Mouse (Mus musculus): ENCODE data around the gene Gm6169. TPM values are rescaled to one million over a fixed set of nuclear protein-coding genes. Genes with fewer than 3 reads are reported as not detected.

Gene Gm6169
- polyA plus RNA-seq, 2 experiments, result 0.33 to 0.81 TPM

DNA sequence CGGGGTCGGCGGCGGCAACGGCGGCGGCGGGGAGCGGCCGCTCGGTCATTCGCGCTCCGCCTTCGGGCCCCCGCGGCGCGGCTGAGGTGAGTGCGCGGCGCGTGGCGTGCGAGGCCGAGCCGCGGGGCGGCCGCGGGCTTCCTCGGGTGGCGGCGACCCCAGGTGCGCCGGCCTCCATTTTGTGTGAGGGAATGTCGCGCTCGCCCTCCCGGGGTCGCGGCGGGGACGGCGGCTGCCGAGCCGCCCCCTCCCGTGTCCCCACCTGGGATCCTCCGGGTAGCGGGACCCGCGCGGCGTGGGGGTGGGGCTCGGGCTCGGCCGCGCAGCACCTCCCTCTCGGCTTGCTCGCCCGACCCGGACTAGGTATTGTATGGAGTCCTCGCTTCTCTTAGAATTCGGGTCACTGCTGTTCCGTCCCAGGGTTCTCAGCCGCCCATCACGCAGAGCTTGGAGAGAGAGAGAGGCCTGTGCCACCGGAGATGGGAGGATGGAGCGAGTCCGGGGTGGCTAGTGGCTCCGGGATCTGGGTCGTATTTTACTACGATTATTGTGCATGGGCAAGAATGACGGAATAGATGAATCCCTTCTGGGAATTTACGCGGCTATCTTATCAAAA lies 27.3 kb downstream of the Gm6169 start:
- Histone ChIP-seq H3K4me2 (ENCODE audit: low read depth) (peak overlapping the region; percentile 94), H3K4me1 (replicated peaks; ENCODE audit: control insufficient read depth in 2 of 2, insufficient read depth in 2 of 2, low read length in 1 of 2) (peaks cover 12 to 21% of the 10 kb centered on the region in 2 experiments), H3K27ac (no peak overlapping the region), H3K9ac (replicated peaks) (peak overlapping the region; percentile 67), H3K27me3 (ENCODE audit: control insufficient read depth, insufficient read depth, low read length) (peaks cover 6% of the 10 kb centered on the region), H3K9me3 (ENCODE audit: control insufficient read depth, low read length) (no peaks in the 10 kb centered on the region), H3K4me3 (ENCODE audit: insufficient read depth in 1 of 2, low read depth in 2 of 2, low read length in 2 of 2) (peak overlapping the region; percentile 80), H3K36me3 (replicated peaks; ENCODE audit: control insufficient read depth, insufficient read depth, low read depth) (no peaks in the 10 kb centered on the region)
- ATAC-seq (ENCODE audit: insufficient read depth) (peak; percentile 53), DNase-seq (ENCODE audit: low read depth in 3 of 3, low spot score in 3 of 3) (no peak)
- WGBS (ENCODE audit: insufficient replicate concordance), result under 1% methylated on average over 61 of the region's 76 CpGs
- TF ChIP-seq EP300 (IDR thresholded peaks at IDR 0.05; ENCODE audit: low read depth) (no peak), CTCF (IDR thresholded peaks at IDR 0.05; ENCODE audit: low read depth) (no peak)

DNA sequence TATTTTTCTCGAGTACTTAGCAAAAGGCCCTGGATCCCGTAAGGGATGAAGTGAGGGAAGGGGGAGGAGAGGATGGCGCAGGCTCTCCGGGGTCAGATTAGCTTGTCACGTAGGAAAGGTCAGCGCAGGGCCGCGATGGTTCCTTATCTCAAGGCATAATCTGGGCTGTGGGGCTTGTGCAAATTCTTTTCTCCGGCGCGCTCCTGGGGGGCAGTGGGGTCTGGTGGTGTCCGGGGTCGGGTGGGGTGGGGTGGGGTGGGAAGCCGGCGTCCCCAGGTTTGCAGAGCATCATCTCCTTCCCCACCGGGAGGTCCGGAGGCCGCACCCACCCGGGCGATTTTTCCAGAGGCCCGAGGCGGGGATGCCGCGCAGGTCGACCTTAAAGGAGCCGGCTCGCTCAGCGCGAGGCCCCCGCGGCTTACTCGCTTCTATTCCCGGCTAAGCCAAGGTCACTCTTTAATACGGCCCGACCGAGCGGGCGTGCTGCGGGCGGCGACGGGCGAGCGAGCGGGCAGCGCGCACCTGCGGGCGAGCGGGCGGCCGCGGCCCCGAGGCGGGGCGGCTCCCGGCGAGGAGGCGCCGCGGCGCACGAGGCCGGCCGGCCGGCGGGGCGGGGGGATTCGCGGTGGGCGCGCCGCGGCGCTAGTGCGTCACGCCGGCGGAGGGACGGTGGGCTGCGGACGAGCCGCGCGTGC lies 28.0 kb downstream of the Gm6169 start:
- Histone ChIP-seq H3K27me3 (ENCODE audit: control insufficient read depth, insufficient read depth, low read length) (peaks cover 6% of the 10 kb centered on the region), H3K36me3 (replicated peaks; ENCODE audit: control insufficient read depth, insufficient read depth, low read depth) (no peaks in the 10 kb centered on the region), H3K4me3 (ENCODE audit: insufficient read depth in 1 of 2, low read depth in 2 of 2, low read length in 2 of 2) (peak overlapping the region; percentile 80), H3K4me2 (ENCODE audit: low read depth) (peak overlapping the region; percentile 94), H3K9me3 (ENCODE audit: control insufficient read depth, low read length) (no peaks in the 10 kb centered on the region), H3K27ac (no peak overlapping the region), H3K4me1 (replicated peaks; ENCODE audit: control insufficient read depth in 2 of 2, insufficient read depth in 2 of 2, low read length in 1 of 2) (peaks cover 17 to 26% of the 10 kb centered on the region in 2 experiments), H3K9ac (replicated peaks) (peak overlapping the region; percentile 67)
- ATAC-seq (ENCODE audit: insufficient read depth) (peak; percentile 45; the same call in 1 of the 2 replicates), DNase-seq (ENCODE audit: low read depth in 3 of 3, low spot score in 3 of 3) (no peak)
- TF ChIP-seq EP300 (IDR thresholded peaks at IDR 0.05; ENCODE audit: low read depth) (no peak), CTCF (IDR thresholded peaks at IDR 0.05; ENCODE audit: low read depth) (no peak)
- under 1% methylated on average over 67 of the region's 85 CpGs for WGBS (ENCODE audit: insufficient replicate concordance)

- DNase-seq (ENCODE audit: low read depth in 3 of 3, low spot score in 3 of 3) (no peak), ATAC-seq (ENCODE audit: insufficient read depth) (no peak)
- WGBS (ENCODE audit: insufficient replicate concordance), result 66% methylated on average over 8 of the region's 8 CpGs
- no peaks in the 10 kb centered on the region for H3K36me3 ChIP-seq (replicated peaks; ENCODE audit: control insufficient read depth, insufficient read depth, low read depth)
- TF ChIP-seq CTCF (IDR thresholded peaks at IDR 0.05; ENCODE audit: low read depth), result no peak
- TF ChIP-seq EP300 (IDR thresholded peaks at IDR 0.05; ENCODE audit: low read depth), result no peak
- peak overlapping the region; percentile 90 for H3K27ac ChIP-seq
- H3K27me3 ChIP-seq (ENCODE audit: control insufficient read depth, insufficient read depth, low read length), result peaks cover 5% of the 10 kb centered on the region
- peaks cover 40 to 48% of the 10 kb centered on the region in 2 experiments for H3K4me1 ChIP-seq (replicated peaks; ENCODE audit: control insufficient read depth in 2 of 2, insufficient read depth in 2 of 2, low read length in 1 of 2)
- H3K4me3 ChIP-seq (ENCODE audit: insufficient read depth in 1 of 2, low read depth in 2 of 2, low read length in 2 of 2), result peak overlapping the region; percentile 8 to 57; a peak in 3 of 4 replicates
- peak overlapping the region; percentile 77 for H3K4me2 ChIP-seq (ENCODE audit: low read depth)
- H3K9me3 ChIP-seq (ENCODE audit: control insufficient read depth, low read length), result no peaks in the 10 kb centered on the region
- H3K9ac ChIP-seq (replicated peaks), result peak overlapping the region; percentile 75
Measured at GRCm38 (mm10) chr13:97068151-97068550, 30.9 kb downstream of the Gm6169 start.

GRCm38 (mm10) chr13:97067691-97068090 lies 31.3 kb downstream of the Gm6169 start:
- H3K27ac ChIP-seq, result peak overlapping the region; percentile 90
- H3K9me3 ChIP-seq (ENCODE audit: control insufficient read depth, low read length), result no peaks in the 10 kb centered on the region
- H3K27me3 ChIP-seq (ENCODE audit: control insufficient read depth, insufficient read depth, low read length), result peaks cover under 1% of the 10 kb centered on the region; the same call in 1 of the 2 replicates
- ATAC-seq (ENCODE audit: insufficient read depth), result no peak
- peaks cover 40 to 51% of the 10 kb centered on the region in 2 experiments for H3K4me1 ChIP-seq (replicated peaks; ENCODE audit: control insufficient read depth in 2 of 2, insufficient read depth in 2 of 2, low read length in 1 of 2)
- H3K9ac ChIP-seq (replicated peaks), result peak overlapping the region; percentile 75
- WGBS (ENCODE audit: insufficient replicate concordance), result 36% methylated on average over 6 of the region's 6 CpGs
- H3K4me2 ChIP-seq (ENCODE audit: low read depth), result peak overlapping the region; percentile 77
- DNase-seq (ENCODE audit: low read depth in 3 of 3, low spot score in 3 of 3), result no peak
- no peaks in the 10 kb centered on the region for H3K36me3 ChIP-seq (replicated peaks; ENCODE audit: control insufficient read depth, insufficient read depth, low read depth)
- H3K4me3 ChIP-seq (ENCODE audit: insufficient read depth in 1 of 2, low read depth in 2 of 2, low read length in 2 of 2), result peak overlapping the region; percentile 51 to 57
- TF ChIP-seq EP300 (IDR thresholded peaks at IDR 0.05; ENCODE audit: low read depth) (no peak), CTCF (IDR thresholded peaks at IDR 0.05; ENCODE audit: low read depth) (no peak)
